Mouse (Mus musculus) hindbrain, embryonic 10.5 days (tissue): ENCODE data around the gene Kctd3. TPM values are rescaled to one million over a fixed set of nuclear protein-coding genes. Genes with fewer than 3 reads are reported as not detected.
A peak's percentile ranks its signal among the peaks of the same experiment; 100 is the strongest.
"Not testable (repeated sequence)": the region's sequence is repeated elsewhere in the genome, so short reads cannot be mapped to it uniquely, and the experiment has no call there.

Experiments
- DNase-seq: peaks from one replicate; pipeline ENCODE4 v3.0.0-alpha.2; 2017; ENCODE audit warnings: low spot score
- H3K27ac ChIP-seq: fragments of 300-500 bp; sonication (generic); 2 replicates; pipeline ENCODE4 v1.5.1; 2016; ENCODE audit warnings: mild to moderate bottlenecking, moderate library complexity
- H3K27me3 ChIP-seq: fragments of 300-500 bp; sonication (generic); 2 replicates; pipeline ENCODE4 v1.6.1; 2016; ENCODE audit warnings: mild to moderate bottlenecking; ENCODE audit not compliant: poor library complexity, insufficient read depth, severe bottlenecking
- H3K36me3 ChIP-seq: fragments of 300-500 bp; sonication (generic); 2 replicates; pipeline ENCODE4 v1.6.1; 2016; ENCODE audit warnings: mild to moderate bottlenecking, moderate library complexity
- H3K4me1 ChIP-seq: fragments of 300-500 bp; sonication (generic); replicated peaks from 2 replicates; pipeline ENCODE4 v1.6.1; 2016; ENCODE audit warnings: mild to moderate bottlenecking
- H3K4me3 ChIP-seq: fragments of 300-500 bp; sonication (generic); 2 replicates; pipeline ENCODE4 v1.5.1; 2016; ENCODE audit warnings: mild to moderate bottlenecking, moderate library complexity
- H3K9me3 ChIP-seq: fragments of 300-500 bp; sonication (generic); 2 replicates; pipeline ENCODE4 v1.6.1; 2016; ENCODE audit warnings: mild to moderate bottlenecking, moderate library complexity
- WGBS: fragments of 180-500 bp; shearing (Covaris S2); methylation state at CpG from one replicate; pipeline ENCODE4 v1.1.7; 2016; 5-methylcytosine and 5-hydroxymethylcytosine counted together
- polyA plus RNA-seq: library from polyadenylated mRNA; unstranded; fragments of >200 nt; fragmentation: Nextera tagmentation; extraction: Ambion mirVana; gene quantifications from 2 replicates; pipeline ENCODE4 v1.2.1, GENCODE M21; 2016

Kctd3 gene
- polyA plus RNA-seq, 1 experiment from 2014 or later: 31.6 TPM

GRCm38 (mm10) chr1:189032817-189033216, 25.2 kb upstream of the Kctd3 start:
- not testable (repeated sequence) for H3K4me1 ChIP-seq
- WGBS: 95% methylated on average over 2 of the region's 2 CpGs

DNA sequence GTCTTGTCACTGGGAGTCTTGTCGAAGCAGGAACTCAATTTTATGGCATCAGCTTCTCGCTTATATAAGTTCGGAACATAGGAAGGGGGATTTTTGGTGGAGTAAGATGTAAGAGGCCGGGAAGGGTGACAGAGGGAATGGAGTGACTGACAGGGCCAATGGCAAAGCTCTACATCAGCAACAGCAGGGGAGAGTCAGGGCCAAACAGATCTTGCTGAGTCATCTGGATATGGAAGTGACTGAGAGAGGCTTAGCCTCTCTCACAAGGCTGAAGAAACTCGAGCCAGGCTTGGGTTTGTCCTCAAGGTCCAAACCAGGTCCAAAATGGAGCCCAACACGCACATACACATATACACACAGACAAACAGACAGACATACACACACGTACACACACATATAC, 23.3 kb upstream of the Kctd3 start:
- no peak for DNase-seq
- Histone ChIP-seq H3K27ac (no peak overlapping the region), H3K36me3 (no peaks in the 10 kb centered on the region), H3K9me3 (no peaks in the 10 kb centered on the region), H3K27me3 (no peaks in the 10 kb centered on the region), H3K4me3 (no peak overlapping the region), H3K4me1 (no peaks in the 10 kb centered on the region)
- 76% methylated on average over 7 of the region's 7 CpGs for WGBS

More at GRCm38 (mm10) chr1:189032817-189033216, 25.2 kb upstream of the Kctd3 start:
- H3K36me3 ChIP-seq, H3K27me3 ChIP-seq, DNase-seq, H3K27ac ChIP-seq, H3K4me3 ChIP-seq, H3K9me3 ChIP-seq: not testable (repeated sequence)

GRCm38 (mm10) chr1:189028267-189028666, 20.6 kb upstream of the Kctd3 start:
- WGBS: 62% methylated on average over 1 of the region's 1 CpGs
- H3K9me3 ChIP-seq: no peaks in the 10 kb centered on the region
- H3K27ac ChIP-seq: no peak overlapping the region
- no peaks in the 10 kb centered on the region for H3K27me3 ChIP-seq
- no peak overlapping the region for H3K4me3 ChIP-seq
- DNase-seq: no peak
- no peaks in the 10 kb centered on the region for H3K4me1 ChIP-seq
- no peaks in the 10 kb centered on the region for H3K36me3 ChIP-seq

DNA sequence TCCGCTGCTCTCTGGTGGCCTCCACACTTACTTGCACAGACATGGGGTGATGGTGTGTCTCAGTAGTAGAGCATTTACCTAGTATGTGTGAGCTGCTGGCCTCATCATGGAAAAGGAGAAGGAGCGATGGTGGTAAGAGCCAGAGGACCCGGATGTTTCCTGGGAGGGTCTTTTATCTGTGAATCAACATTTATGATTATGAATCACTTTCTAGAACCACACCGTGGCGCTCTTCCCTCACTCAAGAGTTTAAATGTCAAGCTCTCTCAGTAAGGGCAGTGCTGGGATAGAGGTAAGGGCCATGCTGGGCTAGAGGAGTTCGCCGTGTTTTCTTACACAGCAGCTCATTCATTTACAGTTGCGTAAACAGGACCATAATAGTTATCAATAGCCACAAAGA, 19.2 kb upstream of the Kctd3 start:
- no peaks in the 10 kb centered on the region for H3K27me3 ChIP-seq
- no peak overlapping the region for H3K4me3 ChIP-seq
- H3K9me3 ChIP-seq: no peaks in the 10 kb centered on the region
- H3K36me3 ChIP-seq: no peaks in the 10 kb centered on the region
- H3K27ac ChIP-seq: no peak overlapping the region
- peak; percentile 20 for DNase-seq
- 67% methylated on average over 8 of the region's 8 CpGs for WGBS
- no peaks in the 10 kb centered on the region for H3K4me1 ChIP-seq

DNA sequence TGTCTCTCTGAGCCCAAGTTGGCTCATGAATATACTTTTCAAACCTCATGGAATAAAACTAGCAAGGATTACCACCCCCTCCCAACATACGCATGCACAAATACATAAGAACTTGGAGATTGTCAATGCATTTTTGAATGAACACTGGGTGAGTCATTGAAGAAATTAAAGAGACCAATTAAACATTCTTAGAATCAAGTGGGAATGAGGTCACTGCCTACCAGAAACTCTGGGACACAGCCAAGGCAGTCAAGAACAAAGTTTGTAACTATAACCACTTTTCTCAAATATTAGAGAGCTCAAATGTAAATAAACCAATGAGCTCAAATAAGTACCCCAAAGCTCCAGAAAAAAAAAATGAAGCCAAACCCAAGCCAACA, 16.1 kb upstream of the Kctd3 start:
- no peaks in the 10 kb centered on the region for H3K9me3 ChIP-seq
- H3K27ac ChIP-seq: no peak overlapping the region
- H3K4me3 ChIP-seq: no peak overlapping the region
- no peaks in the 10 kb centered on the region for H3K36me3 ChIP-seq
- no peaks in the 10 kb centered on the region for H3K27me3 ChIP-seq
- DNase-seq: no peak
- H3K4me1 ChIP-seq: no peaks in the 10 kb centered on the region
- WGBS: 93% methylated on average over 1 of the region's 1 CpGs

DNA sequence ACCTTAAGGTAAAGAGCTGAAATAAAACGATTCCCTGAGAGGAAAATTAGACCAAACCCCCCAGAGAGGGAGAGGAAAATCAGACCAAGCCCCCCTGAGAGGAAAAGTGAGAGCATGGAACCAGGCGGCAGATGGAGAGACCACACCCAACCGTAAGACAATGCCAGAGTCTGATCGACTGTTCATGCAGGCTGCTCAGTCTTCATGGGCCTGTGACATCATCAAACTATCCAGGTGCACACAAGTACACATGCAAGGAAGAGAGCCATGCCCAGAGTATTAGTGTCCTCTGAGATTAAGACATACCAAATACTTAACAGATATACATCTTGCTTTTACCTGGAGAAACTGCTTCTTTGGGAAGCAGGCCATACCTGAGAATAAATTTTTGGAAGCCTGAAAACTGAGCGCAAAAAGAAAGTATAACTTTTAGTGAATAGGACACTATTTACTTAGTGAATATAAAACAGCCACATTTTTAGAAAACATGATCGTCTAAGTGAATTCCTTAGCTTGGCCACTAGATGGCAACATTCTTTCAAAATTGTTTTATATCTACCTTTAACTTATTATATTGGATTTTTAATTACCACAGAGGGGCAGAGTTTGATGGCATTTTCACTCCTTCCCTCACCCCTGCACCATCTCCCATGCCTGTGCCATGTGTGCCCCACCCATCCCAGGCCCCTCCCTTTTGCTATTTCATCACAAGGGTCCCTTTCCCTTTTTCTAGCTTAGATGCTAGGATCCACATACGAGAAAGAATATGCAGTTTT, 15.5 kb upstream of the Kctd3 start:
- WGBS: 56% methylated on average over 7 of the region's 7 CpGs
- no peak overlapping the region for H3K27ac ChIP-seq
- H3K4me1 ChIP-seq: no peaks in the 10 kb centered on the region
- H3K36me3 ChIP-seq: no peaks in the 10 kb centered on the region
- H3K9me3 ChIP-seq: no peaks in the 10 kb centered on the region
- H3K4me3 ChIP-seq: no peak overlapping the region
- DNase-seq: no peak
- no peaks in the 10 kb centered on the region for H3K27me3 ChIP-seq

GRCm38 (mm10) chr1:189015372-189015771, 7.7 kb upstream of the Kctd3 start:
- Histone ChIP-seq H3K4me3 (no peak overlapping the region), H3K36me3 (no peaks in the 10 kb centered on the region), H3K27me3 (peaks cover 29% of the 10 kb centered on the region), H3K27ac (no peak overlapping the region), H3K4me1 (peaks cover 41% of the 10 kb centered on the region), H3K9me3 (no peaks in the 10 kb centered on the region)
- 31% methylated on average over 2 of the region's 2 CpGs for WGBS
- DNase-seq: peak; percentile 22

DNA sequence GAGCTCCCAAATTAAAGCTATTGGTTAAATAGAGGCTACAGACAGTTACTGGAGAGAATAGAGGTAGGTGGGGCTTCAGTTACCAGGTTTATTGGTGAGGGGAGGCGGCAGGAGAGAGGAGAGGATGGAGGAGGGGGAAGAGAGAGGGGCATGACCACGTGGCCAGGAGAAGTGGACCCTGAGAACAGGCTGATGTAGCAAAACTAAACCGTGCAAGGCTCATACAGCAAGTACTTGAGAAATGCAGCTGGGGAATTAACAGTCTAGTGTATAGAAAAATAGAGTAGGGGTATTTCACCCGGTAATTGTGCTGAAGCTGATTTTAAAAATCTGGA, 5.9 kb upstream of the Kctd3 start:
- Histone ChIP-seq H3K27ac (0 out of 2 replicates have a peak overlapping the region, but pooled peaks have one; percentile 50), H3K4me1 (peaks cover 41% of the 10 kb centered on the region), H3K4me3 (0 out of 2 replicates have a peak overlapping the region, but pooled peaks have one; percentile 24), H3K9me3 (no peaks in the 10 kb centered on the region), H3K27me3 (peaks cover 29% of the 10 kb centered on the region), H3K36me3 (no peaks in the 10 kb centered on the region)
- DNase-seq: peak; percentile 12
- 6% methylated on average over 4 of the region's 4 CpGs for WGBS

DNA sequence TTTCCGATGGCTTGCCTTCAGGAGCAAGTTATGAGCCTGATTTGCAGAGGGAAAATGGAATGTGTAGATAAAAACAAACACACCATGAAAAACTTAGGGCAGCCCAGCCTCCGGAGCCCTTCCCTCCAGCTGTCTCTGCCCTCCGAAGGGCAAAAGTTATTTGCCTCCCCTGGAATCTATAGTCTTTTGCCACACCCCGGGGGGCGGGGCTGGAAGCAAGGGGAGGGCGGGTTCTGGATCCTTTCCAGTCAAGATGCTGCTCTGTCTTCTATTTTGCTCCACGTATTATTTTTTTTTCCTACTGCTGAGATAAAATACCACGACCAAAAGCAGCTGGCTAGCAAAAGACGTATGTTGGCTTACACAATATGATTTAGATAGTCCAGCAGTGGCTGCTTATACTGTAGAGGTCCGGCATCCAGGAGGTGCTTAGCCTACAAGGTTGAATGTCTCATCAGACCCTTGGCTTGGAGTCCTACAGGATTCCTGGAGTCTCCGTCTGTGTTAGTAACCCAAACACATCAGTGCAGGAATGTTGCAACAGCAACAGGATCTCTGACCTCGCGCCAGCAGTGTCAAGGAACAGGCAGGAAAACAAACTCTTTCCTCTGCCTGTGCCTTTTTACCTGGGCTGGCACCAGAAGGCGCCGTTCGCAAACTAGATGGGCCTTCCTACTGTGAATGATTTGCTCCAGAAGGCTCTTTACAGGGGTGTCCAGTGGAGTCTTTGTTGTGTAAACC, 5.4 kb upstream of the Kctd3 start:
- Histone ChIP-seq H3K27me3 (peaks cover 29% of the 10 kb centered on the region), H3K4me3 (peak overlapping the region; percentile 24; the same call in 1 of the 2 replicates), H3K9me3 (no peaks in the 10 kb centered on the region), H3K27ac (0 out of 2 replicates have a peak overlapping the region, but pooled peaks have one; percentile 50), H3K4me1 (peaks cover 41% of the 10 kb centered on the region), H3K36me3 (no peaks in the 10 kb centered on the region)
- 6% methylated on average over 16 of the region's 16 CpGs for WGBS
- peak; percentile 36 for DNase-seq

DNA sequence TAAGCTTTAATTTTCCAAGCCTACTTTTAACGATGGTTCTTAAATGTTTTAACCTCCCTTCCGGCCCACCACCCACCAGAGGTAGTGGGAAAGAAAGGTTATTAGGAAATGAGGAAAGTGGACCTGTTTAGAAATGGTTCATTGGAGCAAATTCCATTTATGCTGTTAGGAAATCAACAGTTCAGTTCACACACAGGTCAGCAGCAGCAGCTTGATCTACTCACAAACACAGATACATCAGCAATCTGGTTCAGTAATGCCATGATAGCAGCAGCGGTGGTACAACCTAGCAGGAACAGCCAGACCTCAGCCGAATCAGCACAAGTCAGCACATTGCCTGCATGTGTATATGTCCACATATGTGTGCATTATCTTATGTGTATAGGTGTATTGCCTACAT, 3.0 kb upstream of the Kctd3 start:
- WGBS: 94% methylated on average over 4 of the region's 4 CpGs
- Histone ChIP-seq H3K4me1 (peaks cover 54% of the 10 kb centered on the region), H3K27ac (no peak overlapping the region), H3K9me3 (no peaks in the 10 kb centered on the region), H3K36me3 (0 out of 2 replicates have a peak, but pooled peaks cover under 1% of the 10 kb centered on the region), H3K27me3 (peaks cover 29% of the 10 kb centered on the region), H3K4me3 (no peak overlapping the region)
- no peak for DNase-seq

- Histone ChIP-seq H3K4me3 (peak overlapping the region; percentile 82), H3K27me3 (peaks cover 10% of the 10 kb centered on the region), H3K4me1 (peaks cover 39% of the 10 kb centered on the region), H3K9me3 (no peaks in the 10 kb centered on the region), H3K36me3 (peaks cover 10% of the 10 kb centered on the region; the same call in 1 of the 2 replicates), H3K27ac (peak overlapping the region; percentile 98; the same call in 1 of the 2 replicates)
- no peak for DNase-seq
- WGBS: 51% methylated on average over 7 of the region's 7 CpGs
These were observed 311 bp upstream of the Kctd3 start for GRCm38 (mm10) chr1:189007980-189008324.

GRCm38 (mm10) chr1:189006826-189007225, 815 bp downstream of the Kctd3 start:
- WGBS: 5% methylated on average over 7 of the region's 7 CpGs
- peak overlapping the region; percentile 98 for H3K27ac ChIP-seq
- no peaks in the 10 kb centered on the region for H3K9me3 ChIP-seq
- no peaks in the 10 kb centered on the region for H3K27me3 ChIP-seq
- peaks cover 14% of the 10 kb centered on the region for H3K36me3 ChIP-seq
- H3K4me3 ChIP-seq: peak overlapping the region; percentile 82
- peaks cover 32% of the 10 kb centered on the region for H3K4me1 ChIP-seq
- DNase-seq: no peak

DNA sequence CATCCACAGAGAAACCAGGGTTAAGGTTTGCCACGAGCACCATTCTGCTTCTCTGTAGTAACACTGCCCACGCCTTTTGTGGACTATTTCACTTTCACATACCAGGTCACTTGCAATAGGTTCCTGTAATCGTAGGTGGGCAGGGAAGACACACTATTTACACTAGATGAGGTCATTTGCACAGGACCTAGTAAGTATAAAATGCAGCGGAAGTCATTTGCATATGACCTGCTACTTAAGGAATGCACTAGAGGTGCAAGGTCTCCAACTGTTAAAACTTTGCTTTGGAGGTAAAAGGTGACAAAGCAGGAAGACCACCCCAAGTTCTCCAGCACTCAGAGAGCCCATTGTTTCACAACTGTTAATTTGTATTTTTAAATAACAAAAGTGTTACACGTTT, 1.4 kb downstream of the Kctd3 start:
- 68% methylated on average over 5 of the region's 5 CpGs for WGBS
- DNase-seq: no peak
- Histone ChIP-seq H3K4me1 (peaks cover 29% of the 10 kb centered on the region), H3K27me3 (no peaks in the 10 kb centered on the region), H3K4me3 (peak overlapping the region; percentile 82), H3K27ac (no peak overlapping the region), H3K36me3 (peaks cover 15% of the 10 kb centered on the region), H3K9me3 (no peaks in the 10 kb centered on the region)
